Mouse (Mus musculus) CD8-positive naive resting alpha-beta T cell, adult 2 months (primary cell): ENCODE measurements around the gene Snapc2.

Source experiments
- DNase-seq, 2 experiments: peaks; one replicate each; pipeline ENCODE4 v3.0.0; 2022; ENCODE audit warnings: low read depth in 2 of 2, low spot score in 2 of 2

Snapc2 gene

DNA sequence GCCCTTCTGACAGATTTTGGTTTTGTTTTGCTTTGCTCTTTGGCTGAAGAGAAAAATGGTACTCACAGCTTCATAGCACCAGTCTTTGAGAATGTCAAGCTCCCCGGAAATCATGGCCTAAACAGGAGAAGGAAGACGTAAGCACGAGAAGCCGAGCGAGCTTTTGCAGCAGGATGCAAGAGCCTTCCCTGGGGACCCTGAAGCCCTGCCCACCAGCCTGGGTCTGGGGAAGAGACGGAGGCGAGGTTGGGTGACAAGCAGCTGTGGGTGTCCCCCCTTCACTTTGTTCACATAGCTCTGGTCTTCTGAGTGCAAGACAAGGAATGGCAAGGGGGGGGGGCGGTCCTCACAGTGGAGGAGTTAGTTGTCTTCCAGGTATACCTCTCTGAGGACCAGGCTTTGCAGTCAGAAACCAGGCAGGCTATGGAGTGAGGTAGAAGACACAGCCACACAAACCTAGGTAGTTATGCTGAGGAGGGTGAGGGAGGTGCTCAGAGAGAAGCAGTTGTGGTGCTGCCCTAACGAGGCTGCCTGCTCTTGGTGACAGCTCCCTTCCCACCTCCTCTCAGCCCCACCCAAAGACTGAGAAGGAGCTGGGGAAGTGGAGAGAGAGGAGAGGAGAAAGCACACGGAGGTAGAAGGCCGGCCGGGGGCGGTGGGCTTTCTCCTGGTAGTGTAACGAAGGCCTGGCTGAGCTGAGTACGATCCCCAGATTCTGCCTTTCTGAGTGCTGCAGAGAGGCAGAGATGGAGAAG, 12.5 kb downstream of the Snapc2 start:
- DNase-seq = no peak

DNA sequence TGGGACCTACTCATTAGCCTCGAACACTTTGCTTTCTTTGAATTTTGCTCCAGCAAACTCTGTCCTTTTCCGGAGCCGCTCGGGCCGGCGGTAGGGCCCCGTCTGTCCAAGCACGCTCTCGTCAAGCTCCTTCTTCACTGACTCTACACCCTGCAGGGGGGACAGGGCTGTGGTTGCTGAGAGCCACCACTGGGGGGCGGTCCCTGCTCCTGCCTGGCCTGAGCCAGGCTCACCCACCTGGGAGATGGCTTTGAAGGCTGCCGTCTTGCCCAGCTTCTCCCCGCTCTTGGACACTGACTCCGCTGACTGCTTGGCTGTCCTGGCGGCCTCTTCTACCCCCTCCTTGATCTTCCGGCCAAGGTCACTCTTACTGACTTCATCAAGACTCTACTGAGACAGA, 14.7 kb downstream of the Snapc2 start:
- peak in 1 of 2 experiments; percentile 23 for DNase-seq

DNA sequence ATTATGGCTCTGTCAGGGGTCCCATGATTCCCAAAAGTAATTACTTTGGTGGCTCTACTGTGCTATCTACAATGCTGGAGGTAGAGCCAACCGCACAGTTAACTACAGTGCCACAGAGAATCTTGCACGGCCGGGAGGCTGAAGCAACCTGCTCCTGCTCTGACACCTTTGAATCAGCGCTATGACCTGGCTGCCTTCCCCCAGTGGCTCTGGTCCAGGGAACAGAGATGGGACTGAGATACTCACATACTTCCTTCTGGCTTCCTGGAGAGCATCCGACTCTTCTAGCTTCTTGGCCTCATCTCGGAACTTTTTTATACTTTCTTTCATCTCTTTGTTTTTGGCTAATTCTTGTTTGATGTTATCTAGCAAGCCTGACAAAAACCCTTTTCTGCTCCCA, 16.7 kb downstream of the Snapc2 start:
- no peak for DNase-seq

DNA sequence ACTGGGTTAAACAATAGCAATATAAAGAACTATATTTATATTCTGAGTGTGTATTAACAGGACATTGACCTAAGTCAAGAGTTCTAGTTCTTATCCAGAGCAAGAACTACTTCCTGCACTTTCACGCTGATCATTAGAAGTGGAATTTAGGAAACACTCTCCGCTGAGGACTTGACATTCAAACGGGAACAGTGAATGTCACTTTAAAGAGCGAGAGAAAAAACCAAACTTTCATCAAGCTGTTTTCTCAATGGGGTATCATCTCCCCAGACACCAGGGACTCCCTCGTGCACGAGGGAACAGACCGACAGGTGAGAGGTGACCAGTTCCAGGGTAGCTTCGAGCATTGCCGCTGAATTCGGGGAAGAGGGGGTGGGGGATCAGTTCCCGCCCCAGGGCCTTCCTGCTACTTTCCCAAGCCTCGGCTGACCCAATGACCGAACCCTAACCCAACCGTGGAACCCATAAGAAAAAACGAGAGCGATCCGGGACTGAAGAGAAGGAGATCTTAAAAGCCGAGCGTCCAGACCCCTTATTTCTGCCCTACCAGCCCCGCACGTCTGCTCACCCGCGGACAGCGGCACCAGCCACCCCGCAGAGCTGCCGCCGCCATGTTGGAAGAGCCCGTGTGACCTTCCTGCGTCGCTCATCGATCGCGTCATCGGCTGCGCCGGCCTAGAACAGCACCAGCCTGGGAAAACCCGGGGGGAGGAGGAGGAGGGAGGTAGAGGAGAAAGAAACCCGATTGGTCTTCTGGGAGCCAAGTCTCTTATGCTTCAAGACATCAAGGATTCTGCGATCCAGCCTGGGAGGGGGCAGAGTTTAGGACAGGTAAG, 22.6 kb downstream of the Snapc2 start, which contains the start of gene Timm44:
Gene Timm44, minus strand, starts transcription at position 639 of the 836 bp plus-strand sequence.
- DNase-seq = peak; percentile 84 to 90

DNA sequence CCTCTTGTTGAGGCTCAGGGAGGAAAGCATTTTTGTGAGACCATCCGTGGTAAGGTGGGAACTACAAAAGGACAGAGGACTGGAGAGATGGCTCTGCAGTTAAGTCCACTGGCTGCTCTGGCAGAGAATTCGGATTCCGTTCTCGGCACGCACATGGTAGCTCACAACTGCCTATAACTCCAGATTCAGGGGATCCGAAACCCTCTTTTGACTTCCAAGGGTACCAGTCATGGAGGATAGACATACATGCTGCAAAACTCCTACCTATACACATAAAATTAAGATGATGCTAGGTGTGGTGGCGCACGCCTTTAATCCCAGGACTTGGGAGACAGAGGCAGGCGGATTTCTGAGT, 23.2 kb downstream of the Snapc2 start:
- no peak for DNase-seq

DNA sequence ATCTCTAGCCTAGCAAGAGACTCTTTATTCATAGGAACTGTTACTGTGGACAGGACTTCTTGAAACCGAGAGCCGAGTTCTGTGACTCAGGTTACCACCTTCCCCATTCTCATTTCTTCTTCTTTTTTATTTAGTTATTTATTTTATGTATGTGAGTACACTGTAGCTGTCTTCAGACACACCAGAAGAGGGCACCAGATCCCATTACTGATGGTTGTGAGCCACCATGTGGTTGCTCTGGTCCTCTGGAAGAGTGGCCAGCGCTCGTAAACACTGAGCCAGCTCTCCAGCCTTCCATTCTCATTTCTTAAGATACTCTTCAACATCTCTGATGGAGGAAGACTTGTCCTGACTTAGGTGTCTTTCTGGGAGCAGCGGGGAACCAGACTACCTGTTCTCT, 39.9 kb downstream of the Snapc2 start:
- no peak for DNase-seq

DNA sequence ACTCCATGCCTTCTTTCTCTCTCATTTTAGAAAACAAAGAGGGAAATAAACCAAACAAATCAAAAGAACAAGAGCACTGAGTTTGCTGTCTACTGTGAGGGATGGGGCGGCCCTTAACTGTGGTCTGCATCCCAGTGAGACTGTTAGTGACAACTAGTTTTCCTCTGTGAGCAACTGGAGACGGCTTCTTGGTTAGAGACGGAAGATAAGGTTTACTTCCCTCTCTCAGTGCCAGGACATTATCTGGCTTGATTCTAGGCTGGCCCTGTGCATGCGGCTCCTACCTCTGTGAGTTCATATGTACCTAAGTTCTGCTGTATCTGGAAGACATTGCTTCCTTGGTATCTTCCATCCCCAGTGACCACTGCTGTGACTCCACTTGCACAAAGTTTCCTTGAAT, 44.9 kb downstream of the Snapc2 start:
- DNase-seq = no peak

DNA sequence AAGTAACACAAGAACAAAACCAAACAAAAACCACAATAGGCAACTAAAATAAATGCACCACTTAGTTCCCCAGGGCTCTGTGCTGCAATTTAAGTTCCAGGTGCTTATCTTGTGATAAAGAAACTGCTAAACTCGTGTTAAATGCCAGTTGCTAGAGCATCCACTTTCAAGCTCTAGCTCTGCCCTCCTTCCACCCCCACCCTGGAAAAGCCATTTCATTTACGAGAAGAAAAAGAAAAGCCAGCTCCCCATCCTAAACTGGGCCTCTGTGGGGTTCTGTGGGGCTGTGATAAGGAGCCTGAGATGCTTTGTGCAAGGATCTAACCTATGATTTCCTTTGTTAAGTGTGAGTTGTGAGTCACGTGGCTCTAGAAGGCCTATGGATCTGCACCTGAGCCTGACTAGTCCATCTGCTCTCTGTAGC, 51.3 kb downstream of the Snapc2 start:
- DNase-seq = no peak
